Mouse (Mus musculus): ENCODE results near the gene Rhbdd3. TPM values are rescaled to one million over a fixed set of nuclear protein-coding genes. Genes with fewer than 3 reads are reported as not detected.

Gene Rhbdd3
- polyA plus RNA-seq (2015; fragmentation: Nextera tagmentation; extraction: Ambion mirVana) = 11.1 TPM in 2 replicates

DNA sequence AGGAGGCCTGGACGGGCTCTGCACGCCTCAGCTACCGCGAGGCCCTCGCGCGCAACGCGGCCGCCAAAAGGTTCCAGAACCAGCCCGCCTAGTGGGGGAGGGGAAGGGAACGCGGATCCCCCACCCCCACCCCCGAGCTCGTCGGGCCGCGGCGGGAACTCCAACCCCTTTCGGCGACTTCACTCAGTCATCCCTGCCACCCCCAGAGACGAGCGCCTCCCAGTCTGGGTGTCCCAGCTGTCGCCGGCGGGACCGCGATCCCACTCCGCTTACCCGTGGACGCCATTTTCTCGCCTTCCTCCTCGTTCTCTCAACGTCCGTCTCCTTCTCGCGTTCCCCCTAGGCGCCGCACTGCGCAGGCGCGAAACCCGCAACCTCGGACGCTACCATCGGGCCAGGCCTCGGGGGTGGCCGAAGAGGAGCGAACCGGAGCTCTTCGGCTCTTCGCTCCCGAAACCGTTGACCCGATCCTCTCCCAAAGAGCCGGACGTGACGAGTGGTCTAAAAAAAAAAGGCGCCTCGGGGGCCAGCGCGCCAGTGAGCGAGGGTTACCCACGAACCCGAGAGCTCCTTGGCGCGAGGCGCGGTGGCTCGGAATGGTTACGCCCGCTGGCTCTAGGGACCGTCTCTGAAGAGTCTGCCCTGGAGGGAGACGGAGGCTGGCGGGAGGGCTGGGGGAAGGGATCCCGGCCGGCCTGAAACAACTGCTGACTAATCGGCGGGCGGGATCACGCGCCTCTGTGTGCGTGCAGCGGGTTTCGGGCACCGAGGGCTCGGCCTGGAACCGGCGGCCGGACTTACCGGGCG, at the start of gene Rhbdd3, which contains the start of gene Ewsr1:
Gene Rhbdd3, plus strand, starts transcription at position 191 of the 807 bp plus-strand sequence.
Gene Ewsr1, minus strand, starts transcription at position 531 of the 807 bp plus-strand sequence.
- peaks cover 32% of the 10 kb centered on the region for H3K4me1 ChIP-seq (ENCODE audit: control insufficient read depth, low read depth, low read length)
- peak within 1 kb of the TSS; percentile 98 for H3K4me3 ChIP-seq (ENCODE audit: low read depth, low read length)
- H3K27me3 ChIP-seq (ENCODE audit: control insufficient read depth, insufficient read depth, low read depth, low read length) = no peaks in the 10 kb centered on the region
- peaks cover 3% of the 10 kb centered on the region; the same call in 1 of the 2 replicates for H3K36me3 ChIP-seq (ENCODE audit: control insufficient read depth, insufficient read depth)
- peak within 1 kb of the TSS; percentile 88 for H3K27ac ChIP-seq (ENCODE audit: low read length)
- peak; percentile 87 for ATAC-seq (ENCODE audit: low read depth)
- peak within 1 kb of the TSS; percentile 88 for H3K4me2 ChIP-seq (ENCODE audit: low read depth, low read length)
- H3K9ac ChIP-seq (ENCODE audit: low read depth, low read length) = peak within 1 kb of the TSS; percentile 98
- no peaks in the 10 kb centered on the region for H3K9me3 ChIP-seq (replicated peaks; ENCODE audit: control insufficient read depth, low read length)
- under 1% methylated on average over 92 of the region's 92 CpGs for WGBS (ENCODE audit: insufficient replicate concordance)

DNA sequence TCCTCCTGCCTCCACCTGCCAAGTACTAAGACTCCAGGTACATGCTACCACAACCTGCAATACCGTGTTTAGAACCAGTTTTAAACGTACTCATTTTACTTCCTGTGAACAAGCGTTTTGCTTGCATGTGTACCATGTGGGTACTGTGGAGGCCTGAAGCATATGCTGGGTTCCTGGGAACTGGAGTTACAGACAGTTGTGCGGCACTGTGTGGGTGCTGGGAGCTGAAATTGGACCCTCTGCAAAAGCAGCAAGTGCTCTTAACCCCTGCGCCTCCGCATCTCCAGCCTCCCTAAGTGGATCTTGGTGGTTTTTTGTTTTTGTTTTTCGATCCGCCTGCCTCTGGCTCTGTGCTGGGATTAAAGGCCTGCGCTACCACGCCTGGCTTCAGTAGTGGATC, 47.1 kb upstream of the Rhbdd3 start:
- H3K27ac ChIP-seq (ENCODE audit: low read length) = no peak overlapping the region
- no peak overlapping the region for H3K4me3 ChIP-seq (ENCODE audit: low read depth, low read length)
- H3K36me3 ChIP-seq (ENCODE audit: control insufficient read depth, insufficient read depth) = no peaks in the 10 kb centered on the region
- no peak overlapping the region for H3K4me2 ChIP-seq (ENCODE audit: low read depth, low read length)
- ATAC-seq (ENCODE audit: low read depth) = no peak
- H3K27me3 ChIP-seq (ENCODE audit: control insufficient read depth, insufficient read depth, low read depth, low read length) = peaks cover 15% of the 10 kb centered on the region
- H3K4me1 ChIP-seq (ENCODE audit: control insufficient read depth, low read depth, low read length) = no peaks in the 10 kb centered on the region
- WGBS (ENCODE audit: insufficient replicate concordance) = 75% methylated on average over 10 of the region's 10 CpGs
- H3K9ac ChIP-seq (ENCODE audit: low read depth, low read length) = no peak overlapping the region
- no peaks in the 10 kb centered on the region for H3K9me3 ChIP-seq (replicated peaks; ENCODE audit: control insufficient read depth, low read length)

DNA sequence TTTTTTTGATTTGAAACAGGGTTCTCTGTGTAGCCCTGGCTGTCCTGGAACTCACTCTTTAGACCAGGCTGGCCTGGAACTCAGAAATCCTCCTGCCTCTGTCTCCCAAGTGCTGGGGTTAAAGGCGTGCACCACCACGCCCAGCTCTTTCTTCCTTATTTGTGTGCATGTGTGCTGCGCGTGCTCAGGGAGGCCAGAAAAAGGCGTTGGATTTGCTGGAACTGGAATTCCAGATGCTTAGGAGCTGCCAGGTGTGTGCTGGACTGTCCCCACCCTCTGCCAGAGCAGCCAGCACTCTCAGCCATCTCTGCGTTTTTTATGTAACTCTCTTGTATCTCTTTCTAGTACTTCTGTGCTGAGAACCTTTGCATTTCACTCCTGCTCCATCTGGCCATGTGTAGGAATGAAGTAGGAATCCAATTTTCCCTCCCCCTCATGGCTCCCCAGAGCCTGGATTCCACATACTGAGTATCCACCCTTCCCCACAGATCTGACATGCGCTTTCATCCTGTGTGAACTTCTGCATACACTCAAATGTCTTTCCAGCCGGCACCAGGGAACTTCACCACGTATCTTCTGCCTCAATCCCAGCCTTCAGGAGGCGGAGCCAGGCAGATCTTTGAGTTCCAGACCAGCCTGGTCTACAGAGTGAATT, 46.4 kb upstream of the Rhbdd3 start:
- 61% methylated on average over 10 of the region's 10 CpGs for WGBS (ENCODE audit: insufficient replicate concordance)
- ATAC-seq (ENCODE audit: low read depth) = no peak
- no peak overlapping the region for H3K4me2 ChIP-seq (ENCODE audit: low read depth, low read length)

DNA sequence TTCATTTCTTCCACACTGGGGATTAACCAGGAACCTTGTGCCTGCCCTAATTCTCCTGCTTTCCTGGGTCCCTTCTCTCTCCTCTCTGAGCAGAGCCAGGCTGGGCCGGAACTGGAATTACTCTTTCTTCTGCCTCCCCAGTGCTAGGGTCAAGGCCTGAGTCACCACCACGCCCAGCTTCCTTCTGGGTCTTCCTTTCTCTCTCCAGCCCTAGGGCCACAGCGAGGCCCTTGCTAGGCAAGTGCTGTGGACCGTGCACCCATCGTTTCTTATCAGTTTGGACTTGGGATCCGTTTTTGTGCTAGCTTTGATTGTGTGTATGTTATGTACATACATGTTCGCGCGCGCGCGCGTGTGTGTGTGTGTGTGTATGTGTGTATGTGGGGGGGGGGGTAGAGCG, 44.6 kb upstream of the Rhbdd3 start:
- 70% methylated on average over 14 of the region's 14 CpGs for WGBS (ENCODE audit: insufficient replicate concordance)
- no peak for ATAC-seq (ENCODE audit: low read depth)

More for the DNA sequence above, 46.4 kb upstream of the Rhbdd3 start:
- H3K27ac ChIP-seq (ENCODE audit: low read length) = no peak overlapping the region
- H3K4me3 ChIP-seq (ENCODE audit: low read depth, low read length) = no peak overlapping the region
- no peaks in the 10 kb centered on the region for H3K36me3 ChIP-seq (ENCODE audit: control insufficient read depth, insufficient read depth)
- no peaks in the 10 kb centered on the region for H3K4me1 ChIP-seq (ENCODE audit: control insufficient read depth, low read depth, low read length)
- H3K27me3 ChIP-seq (ENCODE audit: control insufficient read depth, insufficient read depth, low read depth, low read length) = peaks cover 22% of the 10 kb centered on the region
- no peak overlapping the region for H3K9ac ChIP-seq (ENCODE audit: low read depth, low read length)
- no peaks in the 10 kb centered on the region for H3K9me3 ChIP-seq (replicated peaks; ENCODE audit: control insufficient read depth, low read length)

DNA sequence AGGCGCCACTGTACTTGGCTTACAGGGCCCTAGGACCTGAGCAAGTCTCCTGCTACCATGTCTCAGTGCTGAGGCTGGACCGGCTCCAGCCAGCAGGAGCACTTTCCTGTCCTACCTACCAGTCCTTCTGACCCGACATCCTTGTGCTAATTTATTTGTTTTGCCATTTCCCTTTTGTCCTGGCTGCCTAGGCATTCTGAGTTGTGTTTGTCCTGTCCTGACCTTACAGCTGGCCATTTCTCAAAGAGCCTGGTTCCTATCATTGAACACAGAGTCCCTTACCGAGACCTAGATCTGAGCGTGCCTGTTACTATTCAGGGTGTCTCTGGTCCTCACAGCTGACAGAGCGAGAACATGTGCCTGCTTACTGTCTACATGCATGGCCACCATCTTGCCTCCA, 43.9 kb upstream of the Rhbdd3 start:
- Histone ChIP-seq H3K9ac (ENCODE audit: low read depth, low read length) (no peak overlapping the region), H3K4me3 (ENCODE audit: low read depth, low read length) (no peak overlapping the region), H3K9me3 (replicated peaks; ENCODE audit: control insufficient read depth, low read length) (no peaks in the 10 kb centered on the region), H3K36me3 (ENCODE audit: control insufficient read depth, insufficient read depth) (no peaks in the 10 kb centered on the region), H3K27ac (ENCODE audit: low read length) (no peak overlapping the region), H3K4me1 (ENCODE audit: control insufficient read depth, low read depth, low read length) (peaks cover 2% of the 10 kb centered on the region), H3K27me3 (ENCODE audit: control insufficient read depth, insufficient read depth, low read depth, low read length) (peaks cover 48% of the 10 kb centered on the region), H3K4me2 (ENCODE audit: low read depth, low read length) (no peak overlapping the region)
- WGBS (ENCODE audit: insufficient replicate concordance) = 58% methylated on average over 6 of the region's 6 CpGs
- no peak for ATAC-seq (ENCODE audit: low read depth)

More for the DNA sequence above, 44.6 kb upstream of the Rhbdd3 start:
- no peak overlapping the region for H3K4me2 ChIP-seq (ENCODE audit: low read depth, low read length)
- peaks cover 40% of the 10 kb centered on the region for H3K27me3 ChIP-seq (ENCODE audit: control insufficient read depth, insufficient read depth, low read depth, low read length)
- H3K36me3 ChIP-seq (ENCODE audit: control insufficient read depth, insufficient read depth) = no peaks in the 10 kb centered on the region
- no peak overlapping the region for H3K4me3 ChIP-seq (ENCODE audit: low read depth, low read length)
- no peaks in the 10 kb centered on the region for H3K9me3 ChIP-seq (replicated peaks; ENCODE audit: control insufficient read depth, low read length)
- no peak overlapping the region for H3K27ac ChIP-seq (ENCODE audit: low read length)
- H3K9ac ChIP-seq (ENCODE audit: low read depth, low read length) = no peak overlapping the region
- no peaks in the 10 kb centered on the region; the same call in 1 of the 2 replicates for H3K4me1 ChIP-seq (ENCODE audit: control insufficient read depth, low read depth, low read length)

DNA sequence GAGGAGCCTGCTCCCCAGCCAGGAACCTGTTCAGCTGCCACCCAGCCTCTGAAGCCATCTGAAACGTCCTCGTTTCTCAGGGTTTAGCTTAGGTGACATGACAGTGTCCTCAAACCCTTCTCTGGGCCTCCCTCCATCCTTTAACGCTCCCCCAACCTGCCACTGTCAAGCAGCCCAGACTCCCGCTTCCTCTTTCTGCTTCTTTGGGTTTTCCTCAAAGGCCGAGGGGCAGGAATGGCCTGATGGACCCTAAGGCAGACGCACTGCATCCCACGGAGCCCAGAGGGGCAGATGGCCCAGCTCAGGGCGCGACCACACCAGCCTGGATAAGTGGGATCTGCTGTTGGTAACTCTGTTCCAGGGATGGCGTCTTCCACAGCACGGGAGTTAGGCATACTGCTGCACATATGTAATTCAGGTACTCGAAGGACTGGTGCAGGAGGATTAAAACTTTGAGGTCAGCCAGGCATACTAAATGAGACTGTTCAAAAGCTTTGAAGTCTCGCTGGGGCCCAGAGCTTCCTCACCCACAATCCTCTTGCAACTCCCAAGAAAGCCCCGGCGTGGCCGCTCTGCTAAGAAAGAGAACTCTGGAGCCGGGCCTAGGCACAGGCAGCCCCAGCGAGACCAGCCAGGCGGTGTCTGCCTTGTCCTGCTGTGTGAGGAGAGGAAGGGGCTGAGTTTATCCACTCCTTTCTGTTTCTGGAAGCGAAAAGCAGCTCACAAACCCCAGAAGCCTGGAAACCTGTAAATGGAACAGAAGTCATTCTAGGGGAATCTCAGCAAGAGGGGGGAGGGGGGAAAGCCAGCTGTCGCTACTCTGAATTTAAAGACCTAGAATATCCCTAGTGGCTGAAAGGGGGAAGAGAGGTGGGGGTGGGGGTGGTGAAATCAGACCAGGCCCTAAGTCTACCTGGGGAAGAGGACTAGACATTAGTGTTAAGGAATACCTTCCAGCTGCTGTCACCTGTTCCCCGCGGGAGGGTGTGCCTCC, 42.5 kb upstream of the Rhbdd3 start:
- no peaks in the 10 kb centered on the region for H3K9me3 ChIP-seq (replicated peaks; ENCODE audit: control insufficient read depth, low read length)
- H3K27me3 ChIP-seq (ENCODE audit: control insufficient read depth, insufficient read depth, low read depth, low read length) = peaks cover 61% of the 10 kb centered on the region
- no peak overlapping the region for H3K4me2 ChIP-seq (ENCODE audit: low read depth, low read length)
- H3K9ac ChIP-seq (ENCODE audit: low read depth, low read length) = no peak overlapping the region
- 48% methylated on average over 23 of the region's 23 CpGs for WGBS (ENCODE audit: insufficient replicate concordance)
- H3K27ac ChIP-seq (ENCODE audit: low read length) = no peak overlapping the region
- H3K4me1 ChIP-seq (ENCODE audit: control insufficient read depth, low read depth, low read length) = peaks cover 4% of the 10 kb centered on the region
- no peaks in the 10 kb centered on the region for H3K36me3 ChIP-seq (ENCODE audit: control insufficient read depth, insufficient read depth)
- no peak for ATAC-seq (ENCODE audit: low read depth)
- H3K4me3 ChIP-seq (ENCODE audit: low read depth, low read length) = no peak overlapping the region

DNA sequence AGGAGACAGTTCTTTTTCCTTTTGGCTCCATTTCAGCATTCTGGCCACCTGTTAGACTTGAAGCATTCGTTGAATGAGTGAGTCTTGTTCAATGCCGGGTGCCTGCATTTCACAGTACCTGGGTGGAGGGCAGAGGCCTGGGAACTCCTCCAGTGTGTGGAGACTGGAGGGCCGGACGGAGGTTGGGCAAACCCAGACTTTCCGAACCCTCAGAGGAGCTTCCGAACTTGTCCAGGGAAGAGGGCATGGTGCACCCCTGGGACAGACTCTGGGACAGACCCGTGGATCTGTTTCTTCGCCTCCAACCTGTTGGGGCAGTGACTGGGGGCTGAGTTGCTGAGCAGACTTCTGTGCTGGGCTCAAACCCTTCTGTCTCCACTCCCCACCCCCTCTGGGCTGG, 41.7 kb upstream of the Rhbdd3 start:
- WGBS (ENCODE audit: insufficient replicate concordance) = 59% methylated on average over 8 of the region's 8 CpGs
- H3K4me1 ChIP-seq (ENCODE audit: control insufficient read depth, low read depth, low read length) = peaks cover 12% of the 10 kb centered on the region
- no peak overlapping the region for H3K4me2 ChIP-seq (ENCODE audit: low read depth, low read length)
- no peak overlapping the region for H3K9ac ChIP-seq (ENCODE audit: low read depth, low read length)
- no peaks in the 10 kb centered on the region for H3K9me3 ChIP-seq (replicated peaks; ENCODE audit: control insufficient read depth, low read length)
- peaks cover 70% of the 10 kb centered on the region for H3K27me3 ChIP-seq (ENCODE audit: control insufficient read depth, insufficient read depth, low read depth, low read length)
- no peak overlapping the region for H3K27ac ChIP-seq (ENCODE audit: low read length)
- ATAC-seq (ENCODE audit: low read depth) = no peak
- H3K36me3 ChIP-seq (ENCODE audit: control insufficient read depth, insufficient read depth) = no peaks in the 10 kb centered on the region
- no peak overlapping the region for H3K4me3 ChIP-seq (ENCODE audit: low read depth, low read length)

DNA sequence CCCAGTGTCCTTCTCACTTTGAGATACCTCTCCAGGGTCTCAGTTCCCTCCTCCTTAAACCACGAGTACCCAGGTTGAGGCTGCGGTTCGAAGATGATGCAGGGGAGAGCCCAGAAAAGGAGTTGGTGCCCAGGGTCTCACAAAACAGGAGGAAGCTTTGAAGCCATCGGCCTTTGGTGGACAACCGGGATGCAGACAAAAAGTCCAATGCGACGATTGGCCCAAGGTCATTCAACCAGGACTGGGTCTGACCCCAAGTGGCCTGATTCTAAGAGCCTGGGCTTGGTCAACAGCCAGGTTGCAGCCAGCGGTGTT, 41.2 kb upstream of the Rhbdd3 start:
- no peaks in the 10 kb centered on the region for H3K36me3 ChIP-seq (ENCODE audit: control insufficient read depth, insufficient read depth)
- peak overlapping the region; percentile 61 for H3K4me2 ChIP-seq (ENCODE audit: low read depth, low read length)
- peaks cover 17% of the 10 kb centered on the region for H3K4me1 ChIP-seq (ENCODE audit: control insufficient read depth, low read depth, low read length)
- WGBS (ENCODE audit: insufficient replicate concordance) = 22% methylated on average over 8 of the region's 8 CpGs
- H3K27me3 ChIP-seq (ENCODE audit: control insufficient read depth, insufficient read depth, low read depth, low read length) = peaks cover 74% of the 10 kb centered on the region
- H3K9me3 ChIP-seq (replicated peaks; ENCODE audit: control insufficient read depth, low read length) = no peaks in the 10 kb centered on the region
- no peak overlapping the region for H3K27ac ChIP-seq (ENCODE audit: low read length)
- ATAC-seq (ENCODE audit: low read depth) = no peak
- H3K9ac ChIP-seq (ENCODE audit: low read depth, low read length) = no peak overlapping the region
- peak overlapping the region; percentile 48 for H3K4me3 ChIP-seq (ENCODE audit: low read depth, low read length)

All from liver, embryonic 16.5 days (tissue).